Mouse (Mus musculus) spleen, postnatal 4 days (tissue): ENCODE measurements around the gene Itgad.
"Not testable (repeated sequence)": the region's sequence is repeated elsewhere in the genome, so short reads cannot be mapped to it uniquely, and the experiment has no call there.

Experiments used
- DNase-seq, 2 experiments: peaks; one replicate each; pipeline ENCODE4 v3.0.0; 2022; ENCODE audit warnings: low spot score in 2 of 2

Gene Itgad

DNA sequence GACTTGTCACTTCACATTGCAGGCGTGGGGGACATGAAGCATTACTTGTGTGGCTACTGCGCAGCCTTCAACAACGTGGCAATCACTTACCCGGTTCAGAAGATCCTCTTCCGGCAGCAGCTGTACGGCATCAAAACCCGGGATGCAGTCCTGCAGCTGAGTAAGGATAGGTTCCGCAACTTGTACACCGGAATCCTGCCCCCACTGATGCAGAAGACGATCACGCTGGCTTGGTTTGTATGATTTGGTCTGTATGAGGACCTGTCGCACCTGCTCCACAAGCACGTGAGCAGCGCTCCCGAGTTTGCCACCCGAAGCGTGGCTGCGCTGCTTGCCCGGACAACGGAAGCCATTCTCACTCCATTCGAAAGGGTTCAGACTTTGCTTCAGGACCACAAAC lies at the start of gene Itgad:
TSS of gene Itgad (plus strand) at position 301 of the 400 bp plus-strand sequence.
- no peak for DNase-seq

DNA sequence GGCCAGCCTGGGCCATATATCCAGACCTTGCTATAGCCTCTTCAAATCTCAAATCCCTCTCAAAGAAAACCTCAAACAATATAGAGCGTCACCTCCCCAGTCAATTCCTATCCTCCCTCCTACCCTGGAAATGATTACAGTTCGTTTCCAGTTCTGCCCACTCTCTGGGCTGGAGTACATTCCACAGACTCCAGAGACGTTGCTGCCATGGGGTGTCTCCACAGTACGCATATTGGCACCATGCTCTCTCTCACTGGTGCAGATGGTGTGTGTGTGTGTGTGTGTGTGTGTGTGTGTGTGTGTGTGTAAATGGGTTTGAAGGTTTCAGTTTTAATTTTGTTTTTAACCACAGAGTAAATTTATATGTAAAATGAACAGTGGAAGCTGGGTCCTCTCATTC lies 48.9 kb upstream of the Itgad start:
- peak in 1 of 2 experiments; percentile 53 for DNase-seq

DNA sequence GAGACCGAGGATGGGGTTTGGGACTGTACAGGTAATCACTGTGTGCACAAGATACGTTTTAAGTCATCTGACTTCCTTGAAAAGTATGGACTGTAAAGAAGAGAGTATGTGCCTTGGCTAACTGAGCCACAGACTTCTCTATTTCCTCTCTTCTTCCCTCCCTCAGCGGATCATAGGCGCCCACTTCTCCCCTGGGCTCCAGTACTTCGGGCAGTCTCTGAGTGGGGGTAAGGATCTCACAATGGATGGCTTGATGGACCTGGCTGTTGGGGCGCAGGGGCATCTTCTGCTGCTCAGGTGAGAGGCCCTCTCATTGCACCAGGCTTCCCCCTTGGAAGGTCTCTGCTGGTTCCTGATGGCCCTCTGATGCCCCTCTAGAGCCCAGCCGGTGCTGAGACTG lies 46.7 kb upstream of the Itgad start:
- DNase-seq = peak in 1 of 2 experiments; percentile 53

DNA sequence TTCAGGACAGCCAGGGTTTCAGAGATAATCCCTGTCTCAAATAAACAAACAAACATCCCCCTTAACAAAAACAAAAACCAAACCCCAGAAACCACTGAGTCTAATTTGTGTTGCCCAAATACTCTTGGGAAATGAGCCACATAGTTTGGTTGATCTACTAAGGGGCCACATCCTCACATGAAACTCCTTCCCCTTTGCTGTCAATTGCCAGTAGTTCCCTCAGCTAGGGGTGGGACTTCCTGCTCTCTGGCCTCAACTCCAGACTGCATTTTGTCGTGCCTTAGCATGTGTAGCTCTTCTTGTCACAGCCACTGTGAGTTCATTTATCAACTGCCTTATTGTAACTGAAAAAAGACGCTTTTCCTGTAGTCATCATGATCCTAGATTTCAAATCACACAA lies 43.9 kb upstream of the Itgad start:
- no peak for DNase-seq

DNA sequence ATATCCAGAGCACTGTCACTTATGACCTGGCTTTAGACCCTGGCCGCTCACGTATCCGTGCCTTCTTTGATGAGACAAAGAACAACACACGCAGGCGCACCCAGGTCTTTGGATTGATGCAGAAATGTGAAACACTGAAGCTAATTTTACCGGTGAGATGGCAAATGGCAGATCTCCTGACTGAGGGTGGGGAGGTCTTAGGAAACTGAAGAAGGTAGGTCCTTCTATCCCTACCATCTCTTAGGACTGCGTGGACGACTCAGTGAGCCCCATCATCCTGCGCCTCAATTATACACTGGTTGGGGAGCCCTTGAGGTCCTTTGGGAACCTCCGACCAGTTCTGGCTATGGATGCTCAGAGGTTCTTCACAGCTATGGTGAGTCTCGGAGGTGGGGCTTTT lies 42.0 kb upstream of the Itgad start:
- peak; percentile 8 to 51 for DNase-seq

DNA sequence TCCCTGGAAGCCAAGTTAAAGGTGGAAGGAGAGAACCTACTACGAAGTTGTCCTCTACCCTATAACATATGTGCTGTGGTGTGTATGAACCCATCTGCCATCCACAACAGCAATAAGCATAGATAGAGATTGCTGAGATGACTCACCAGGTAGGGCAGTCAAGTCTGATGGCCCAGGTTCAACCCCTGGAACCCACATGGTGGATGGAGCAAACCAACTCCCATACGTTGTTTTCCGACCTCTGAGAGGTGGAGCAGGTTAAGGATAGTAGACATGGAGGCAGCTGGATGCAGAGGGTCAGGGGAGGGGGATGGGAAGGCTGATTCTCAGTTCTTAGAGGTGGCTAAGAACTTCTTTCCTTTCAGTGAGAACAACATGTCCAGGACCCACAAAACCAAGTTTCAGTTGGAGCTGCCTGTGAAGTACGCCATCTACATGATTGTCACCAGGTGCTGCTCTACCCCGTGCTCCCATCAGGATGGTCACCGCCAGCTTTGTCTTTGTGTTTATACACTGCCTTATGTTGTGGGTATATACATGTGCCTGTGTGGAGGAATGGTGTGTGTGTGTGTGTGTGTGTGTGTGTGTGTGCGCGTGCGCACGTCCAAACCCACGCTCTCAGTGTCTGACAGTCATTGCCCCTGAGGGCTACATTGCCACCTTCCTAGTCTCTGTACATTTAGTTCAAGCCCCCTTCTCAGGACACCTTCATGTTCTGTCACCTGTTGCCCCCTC lies 39.6 kb upstream of the Itgad start:
- peak; percentile 7 to 55 for DNase-seq

DNA sequence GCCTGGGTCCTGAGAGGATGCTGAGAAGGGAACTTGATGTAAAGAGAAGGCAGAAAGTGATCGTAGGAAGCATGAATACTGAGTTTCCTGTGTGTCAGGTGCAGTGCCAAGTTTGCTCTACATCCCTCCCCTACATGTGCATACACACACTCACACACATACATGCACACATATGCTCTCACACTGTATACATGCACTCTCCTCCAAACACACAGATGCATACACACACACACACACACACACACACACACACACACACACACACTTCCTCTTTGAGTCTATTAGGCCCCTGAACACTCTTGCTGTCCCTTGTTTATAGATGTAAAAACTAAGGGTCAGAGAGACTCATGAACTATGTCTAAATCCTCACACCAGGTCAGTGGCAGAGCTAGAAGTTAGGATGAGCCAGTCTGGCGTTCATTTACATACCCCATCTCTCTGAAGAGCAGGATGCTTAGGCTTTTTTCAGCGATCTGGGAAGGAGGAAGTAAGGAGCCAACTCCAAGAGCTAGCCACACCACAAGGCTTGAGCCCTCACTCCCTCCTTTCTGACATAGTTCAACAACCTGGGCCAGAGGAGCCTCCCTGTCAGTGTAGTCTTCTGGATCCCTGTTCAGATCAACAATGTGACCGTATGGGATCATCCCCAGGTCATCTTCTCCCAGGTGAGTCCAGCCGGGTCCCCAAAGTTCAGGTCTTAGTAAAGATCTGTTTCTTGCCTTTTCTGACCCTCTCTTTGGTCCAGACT lies 38.8 kb upstream of the Itgad start:
- peak; percentile 13 to 61 for DNase-seq

DNA sequence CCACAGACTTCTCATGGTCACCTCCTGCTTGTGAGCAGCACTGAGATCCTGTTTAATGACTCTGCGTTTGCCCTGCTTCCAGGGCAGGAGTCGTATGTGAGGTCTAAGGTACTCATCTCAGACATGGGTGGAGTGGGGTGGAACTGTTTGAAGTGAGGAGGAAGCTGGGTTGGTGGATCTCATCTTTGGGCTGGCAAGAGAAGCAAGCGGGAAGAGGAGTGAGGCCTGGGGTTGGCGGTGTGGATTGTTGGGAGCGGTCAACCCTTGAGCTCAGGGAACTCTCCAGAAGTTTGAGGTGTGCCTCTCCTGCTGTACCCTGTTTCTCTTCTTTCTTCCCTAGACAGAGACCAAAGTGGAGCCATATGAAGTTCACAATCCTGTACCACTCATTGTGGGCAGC lies 37.8 kb upstream of the Itgad start:
- peak; percentile 9 to 55 for DNase-seq

DNA sequence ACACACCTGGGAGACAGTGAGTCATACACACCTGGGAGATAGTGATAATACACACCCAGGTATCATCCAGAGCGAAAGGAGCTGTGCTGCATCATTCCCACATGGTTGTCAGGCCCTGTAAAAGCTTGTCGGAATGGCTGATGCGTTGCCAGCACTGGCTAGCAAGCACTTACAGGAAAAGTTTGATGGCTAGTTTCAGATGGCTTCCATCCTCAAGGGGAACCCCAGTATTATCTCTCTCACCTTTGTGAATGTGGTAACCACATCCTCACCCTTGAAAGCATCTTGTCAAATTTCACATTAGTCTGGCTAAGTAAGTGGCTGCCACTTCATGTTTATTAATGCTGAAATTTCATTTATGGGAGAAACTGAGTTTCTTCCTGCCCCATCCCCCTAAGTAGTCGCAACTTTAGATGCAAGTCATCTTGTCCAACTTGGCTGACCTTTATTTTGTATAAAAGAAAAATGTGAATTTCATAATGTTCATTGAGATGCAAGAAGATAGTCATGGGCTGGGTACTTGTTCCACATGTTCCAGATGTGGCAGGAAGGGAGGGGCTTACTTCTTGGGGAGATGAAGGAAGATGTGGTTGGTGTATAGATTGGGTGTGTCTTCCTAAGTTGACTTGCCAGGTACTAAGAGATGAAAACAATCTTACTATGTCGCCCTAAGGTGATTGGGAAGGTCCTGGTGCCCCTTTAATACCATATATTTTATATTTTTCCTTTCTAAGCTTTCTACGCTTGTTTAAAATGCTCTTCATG lies 34.3 kb upstream of the Itgad start:
- DNase-seq = peak in 1 of 2 experiments; percentile 47

DNA sequence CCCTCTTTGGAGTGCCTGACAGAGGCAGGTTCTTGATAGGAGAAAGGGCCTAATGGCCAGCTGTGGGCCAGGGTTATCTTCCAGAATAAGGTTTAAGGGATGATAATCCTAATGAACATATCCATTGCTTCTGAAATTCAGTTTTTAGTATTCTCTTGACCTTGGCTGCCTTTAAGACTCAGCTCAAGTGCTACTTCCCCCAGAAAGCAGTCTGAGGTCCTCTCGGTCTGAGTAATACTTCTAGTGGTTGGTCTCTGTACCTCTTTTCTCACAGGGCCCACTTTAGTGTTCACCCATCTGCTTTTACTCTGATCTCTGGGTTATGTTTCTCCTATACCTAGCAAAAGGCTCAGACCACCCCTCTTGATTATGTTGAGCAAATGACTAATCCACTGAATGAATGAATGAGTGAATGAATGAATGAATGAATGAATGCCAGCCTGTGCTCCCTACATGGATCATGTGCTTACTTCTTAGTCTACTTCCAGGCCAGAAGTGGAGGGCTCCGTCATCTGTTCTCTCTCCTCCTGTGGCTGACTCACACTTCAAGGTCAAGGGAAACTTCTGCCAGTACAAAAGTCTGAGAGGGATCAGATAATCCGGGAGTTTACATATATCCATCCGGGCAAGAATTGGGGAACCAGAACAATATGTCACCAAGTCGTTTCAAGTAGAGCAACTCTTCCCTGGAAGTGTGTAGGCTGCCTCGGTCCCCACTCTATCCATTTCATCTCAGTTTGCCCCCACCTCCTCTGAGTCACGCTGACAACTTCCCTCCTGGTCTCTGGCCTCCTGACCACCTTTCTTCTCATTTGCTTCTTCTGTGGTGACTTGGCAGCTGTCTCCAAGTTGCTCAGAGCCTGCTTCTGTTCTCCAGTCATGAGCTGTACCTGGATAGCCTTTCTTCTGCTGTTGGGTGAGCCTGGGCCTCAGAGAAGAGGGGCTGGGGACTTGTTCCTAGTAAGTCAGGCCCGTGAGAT lies 25.1 kb upstream of the Itgad start, which contains the start of gene Itgax:
TSS of gene Itgax (plus strand) at position 807 of the 980 bp plus-strand sequence.
- DNase-seq = no peak

DNA sequence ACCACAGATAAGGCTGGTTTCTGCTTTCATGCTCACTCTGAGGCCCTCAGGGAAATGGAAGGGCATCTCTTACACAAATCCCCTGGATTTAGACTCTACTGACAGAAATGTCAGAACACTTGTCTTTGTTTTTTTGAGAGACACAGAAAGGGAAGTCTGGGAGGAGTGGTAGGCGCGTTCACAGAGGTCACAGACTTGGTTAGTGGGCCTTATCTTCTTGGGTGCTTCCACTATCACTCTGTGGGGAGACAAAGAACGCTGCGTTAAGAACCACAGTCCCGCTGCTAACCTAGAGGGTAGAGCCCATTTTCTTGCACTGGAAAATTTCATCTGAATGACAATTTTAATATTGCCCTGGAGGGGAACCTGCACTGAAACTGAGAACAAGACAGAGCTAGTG lies 22.0 kb upstream of the Itgad start:
- no peak for DNase-seq

DNA sequence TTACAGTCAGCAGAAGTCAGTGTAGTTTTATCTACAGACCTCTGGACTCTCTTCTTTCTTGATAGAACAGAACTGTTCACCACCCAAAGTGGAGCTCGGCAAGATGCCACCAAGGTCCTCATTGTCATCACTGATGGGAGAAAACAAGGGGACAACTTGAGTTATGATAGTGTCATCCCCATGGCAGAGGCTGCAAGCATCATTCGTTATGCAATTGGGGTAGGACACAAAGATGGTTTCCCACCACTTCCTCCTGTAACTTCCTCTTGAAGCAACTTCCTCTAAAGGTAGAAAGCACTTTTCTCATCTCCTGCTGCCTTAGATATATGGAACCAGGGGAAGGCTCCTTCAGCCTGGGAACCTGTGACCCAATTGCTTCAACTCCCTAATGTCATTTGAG lies 20.6 kb upstream of the Itgad start:
- no peak for DNase-seq

DNA sequence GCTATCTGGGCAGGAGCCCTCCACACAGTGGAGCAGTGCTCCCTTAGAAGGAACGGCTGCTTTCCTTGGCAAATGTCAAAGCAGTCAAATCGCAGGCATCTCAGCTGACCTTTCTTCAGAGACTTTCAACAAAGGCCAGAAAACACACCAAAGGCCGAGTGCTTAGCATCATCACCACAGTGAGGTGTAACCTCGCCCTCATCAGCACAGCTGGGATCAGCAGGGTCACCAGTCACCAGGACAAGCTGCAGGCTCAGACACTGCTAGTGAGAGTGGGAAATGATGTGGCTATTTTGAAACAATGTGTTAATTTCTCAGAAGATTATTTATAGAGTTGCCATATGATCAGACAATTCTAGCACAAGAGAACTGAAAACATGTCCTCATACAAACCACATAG lies 17.2 kb upstream of the Itgad start:
- no peak for DNase-seq

DNA sequence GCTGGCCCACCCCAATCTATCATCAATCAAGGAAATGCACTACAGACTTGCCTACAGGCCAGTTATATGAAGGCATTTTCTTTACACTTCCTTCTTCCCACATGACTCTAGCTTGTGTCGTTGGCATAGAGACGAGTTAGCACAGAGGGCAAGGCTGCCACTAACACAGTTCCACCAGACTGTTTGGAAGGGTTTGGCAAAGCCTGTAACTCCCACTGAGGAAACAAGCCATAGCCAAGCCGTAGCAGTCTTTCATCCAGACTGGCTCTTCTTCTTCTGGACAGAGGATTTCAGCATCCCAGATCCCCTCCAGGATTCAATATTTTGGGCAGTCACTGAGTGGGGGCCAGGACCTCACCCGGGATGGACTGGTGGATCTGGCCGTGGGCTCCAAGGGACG lies 14.6 kb upstream of the Itgad start:
- DNase-seq = no peak

DNA sequence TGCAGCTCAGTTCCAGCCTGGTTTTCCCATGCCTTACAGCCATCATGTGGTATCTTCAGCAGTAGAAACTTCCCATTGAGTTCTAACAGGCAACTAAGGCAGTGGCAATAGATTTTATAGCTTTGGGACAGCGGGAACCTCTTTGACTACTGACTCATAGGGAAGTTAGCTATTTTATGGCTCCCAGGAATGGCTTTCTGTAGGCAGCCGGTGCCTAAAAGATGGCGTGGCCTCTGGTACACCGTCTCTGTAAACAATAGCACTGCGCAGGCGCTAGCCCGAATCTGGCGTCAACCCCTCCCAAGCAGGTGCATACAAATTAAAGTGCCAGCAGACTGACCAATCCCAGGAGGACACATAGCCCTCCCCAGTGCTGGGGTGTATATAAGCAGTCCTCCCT lies 3.2 kb upstream of the Itgad start:
- no peak for DNase-seq

DNA sequence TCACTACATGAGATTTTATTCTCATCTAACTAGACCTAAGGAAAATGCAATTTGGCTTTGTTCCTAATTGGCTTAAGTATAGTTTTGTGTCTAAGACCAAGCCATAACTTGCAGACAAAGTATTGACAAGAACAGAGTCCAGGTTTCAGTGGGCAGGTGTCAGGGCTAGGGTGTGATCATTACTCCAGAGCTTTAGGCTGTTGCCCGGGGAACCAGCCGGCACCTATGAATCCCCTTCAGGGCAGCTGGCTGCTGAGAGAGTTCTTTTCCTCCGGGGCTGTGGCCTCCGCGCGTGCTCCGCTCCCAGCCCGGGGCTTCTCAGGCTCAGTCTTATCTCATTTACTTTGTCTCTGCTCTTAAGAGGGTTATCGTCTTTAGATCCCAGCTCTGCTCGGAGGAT lies 748 bp downstream of the Itgad start:
- no peak for DNase-seq

DNA sequence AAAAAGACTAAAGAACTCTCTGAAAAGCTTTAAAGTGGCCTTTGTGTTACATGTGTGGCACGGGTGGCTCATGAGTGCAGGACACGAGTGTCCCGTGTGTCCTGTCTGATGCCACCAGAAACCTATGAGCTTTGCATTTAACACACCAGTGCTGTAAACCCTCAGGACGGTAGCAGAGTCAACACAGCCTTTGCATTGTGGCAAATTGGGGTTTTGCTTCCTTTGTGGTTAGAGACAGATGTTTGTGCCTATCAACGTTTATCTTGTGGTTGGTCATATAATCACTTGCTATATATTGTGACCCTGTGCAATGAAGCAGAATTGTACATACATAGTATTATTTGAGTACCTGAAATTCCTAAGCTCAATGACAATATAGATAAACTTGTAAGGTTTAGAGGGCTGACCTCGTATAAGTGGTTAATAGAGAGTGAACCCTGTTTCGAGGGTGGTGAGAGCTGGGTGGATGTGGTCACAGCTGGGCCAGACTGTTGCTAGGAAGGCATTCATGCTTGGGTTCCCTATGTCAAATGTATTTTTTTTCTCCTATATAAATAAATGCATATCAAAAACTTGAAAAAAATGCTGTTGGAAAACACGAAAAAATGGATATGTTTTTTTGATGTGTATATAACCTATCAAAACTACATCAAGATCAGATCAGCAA lies 4.6 kb downstream of the Itgad start:
- not testable (repeated sequence) for DNase-seq

DNA sequence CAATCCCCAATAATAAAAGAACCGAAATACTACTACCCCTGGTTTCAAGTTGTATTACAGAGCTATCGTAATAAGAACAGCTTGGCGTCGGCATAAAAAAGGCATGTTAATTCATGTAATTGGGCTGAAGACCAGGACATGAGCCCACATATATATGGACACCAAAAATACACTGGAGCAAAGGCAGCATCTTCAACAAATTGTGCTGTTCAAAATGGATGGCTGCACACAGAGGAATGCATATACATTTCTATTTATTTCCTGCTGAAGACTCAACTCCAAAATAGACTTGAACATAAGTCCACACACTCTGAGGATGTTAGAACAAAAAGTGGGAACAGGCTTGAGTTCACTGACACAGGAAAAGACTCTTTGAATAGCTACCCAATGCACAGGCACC lies 9.8 kb downstream of the Itgad start:
- DNase-seq = no peak

DNA sequence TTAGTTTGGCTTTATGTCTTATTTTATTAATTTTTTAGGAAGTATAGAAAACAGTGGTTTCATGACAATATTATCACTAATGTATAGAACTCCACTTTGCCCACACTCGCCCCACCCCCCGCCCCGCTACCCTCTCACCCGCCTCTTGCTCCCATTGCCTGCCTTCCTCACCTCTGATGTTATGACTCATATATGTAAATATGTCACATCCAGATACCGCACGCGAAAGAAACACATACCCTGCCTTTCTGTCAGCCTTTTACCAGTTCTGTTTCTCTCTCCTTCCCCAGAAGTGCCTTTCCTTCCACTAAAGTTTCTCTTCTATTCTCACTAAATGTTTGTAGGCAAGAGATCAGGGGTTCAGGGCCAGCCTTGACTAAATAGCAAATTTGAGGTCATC lies 12.2 kb downstream of the Itgad start:
- DNase-seq = no peak

DNA sequence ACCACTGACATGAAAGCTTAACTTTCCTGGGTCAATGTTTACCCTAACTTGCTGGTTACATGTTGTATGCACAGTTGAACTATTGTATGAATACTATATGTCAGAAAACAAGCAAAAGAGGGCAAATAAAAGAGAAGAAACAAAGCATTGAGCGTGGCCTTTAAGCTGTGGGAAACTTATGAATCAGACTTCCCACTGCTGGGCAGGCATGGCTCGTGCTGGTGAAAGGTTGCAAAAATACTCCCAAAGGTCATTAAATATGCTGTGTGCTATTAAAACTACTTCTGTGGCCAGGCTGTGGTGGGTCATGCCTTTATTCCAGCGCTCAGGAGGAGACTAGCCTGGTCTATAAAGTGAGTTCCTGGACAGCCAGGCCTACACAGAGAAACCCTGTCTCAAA lies 15.8 kb downstream of the Itgad start:
- DNase-seq = no peak

DNA sequence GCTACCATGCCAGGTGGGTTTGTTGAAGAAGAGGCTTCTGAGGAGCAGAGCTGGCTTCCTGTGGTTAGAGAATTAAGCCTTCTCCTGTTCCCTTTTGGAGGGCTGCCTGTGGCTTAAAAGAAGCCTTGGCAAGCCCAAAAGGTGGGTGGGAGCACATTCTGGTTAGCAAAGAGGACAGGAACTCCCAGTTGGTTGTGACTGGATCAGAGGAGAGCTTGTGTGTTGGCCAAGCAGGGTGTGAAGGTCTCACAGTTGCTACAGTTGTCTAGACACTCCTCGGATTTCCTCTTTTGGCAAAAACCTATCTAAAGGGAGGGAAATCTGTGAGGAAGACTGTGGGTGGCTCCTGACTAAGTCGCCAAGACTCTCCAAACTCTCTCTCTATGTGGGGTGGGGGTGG lies 24.2 kb downstream of the Itgad start:
- DNase-seq = no peak
